Mouse (Mus musculus) ES-Bruce4 (cell line): ENCODE measurements at regions not wholly inside any gene's neighbourhood (a gene's known extent, or its start where the extent isn't known, plus 50 kb on each side); places are given as distances from the start of the nearest gene placed in this dataset.

Source experiments
- CTCF ChIP-seq: IDR thresholded peaks from one replicate; pipeline ENCODE4 v1.8.1; 2011; ENCODE audit warnings: low read depth, low read length
- POLR2A ChIP-seq: IDR thresholded peaks from one replicate; pipeline ENCODE4 v1.8.1; 2011; ENCODE audit warnings: low read length; ENCODE audit not compliant: insufficient read depth

GRCm38 (mm10) chr16:9280431-9280830 lies 450.5 kb downstream of the 1810013L24Rik start:
- TF ChIP-seq POLR2A = no peak
- TF ChIP-seq CTCF = no peak
